Mouse (Mus musculus): ENCODE data around the gene Ncaph.
"Not testable (repeated sequence)": the region's sequence is repeated elsewhere in the genome, so short reads cannot be mapped to it uniquely, and the experiment has no call there.

Gene Ncaph

DNA sequence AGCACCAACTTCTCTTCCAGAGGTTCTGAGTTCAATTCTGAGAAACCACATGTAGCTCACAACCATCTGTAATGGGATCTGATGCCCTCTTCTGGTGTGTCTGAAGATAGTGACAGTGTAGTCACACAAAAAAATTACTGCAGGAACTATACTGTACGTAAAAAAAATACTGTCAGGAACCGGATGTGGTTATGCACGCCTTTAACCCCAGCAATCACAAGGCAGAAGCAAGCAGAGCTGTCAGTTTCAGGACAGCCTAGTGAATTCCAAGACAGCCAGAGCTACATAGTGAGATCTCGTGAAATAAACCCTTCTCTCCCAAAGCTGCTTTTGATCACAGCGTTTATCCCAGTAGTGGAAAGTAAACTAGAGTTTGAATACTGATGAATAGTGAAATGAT is 47.5 kb downstream of the Ncaph start:
- DNase-seq = no peak

DNA sequence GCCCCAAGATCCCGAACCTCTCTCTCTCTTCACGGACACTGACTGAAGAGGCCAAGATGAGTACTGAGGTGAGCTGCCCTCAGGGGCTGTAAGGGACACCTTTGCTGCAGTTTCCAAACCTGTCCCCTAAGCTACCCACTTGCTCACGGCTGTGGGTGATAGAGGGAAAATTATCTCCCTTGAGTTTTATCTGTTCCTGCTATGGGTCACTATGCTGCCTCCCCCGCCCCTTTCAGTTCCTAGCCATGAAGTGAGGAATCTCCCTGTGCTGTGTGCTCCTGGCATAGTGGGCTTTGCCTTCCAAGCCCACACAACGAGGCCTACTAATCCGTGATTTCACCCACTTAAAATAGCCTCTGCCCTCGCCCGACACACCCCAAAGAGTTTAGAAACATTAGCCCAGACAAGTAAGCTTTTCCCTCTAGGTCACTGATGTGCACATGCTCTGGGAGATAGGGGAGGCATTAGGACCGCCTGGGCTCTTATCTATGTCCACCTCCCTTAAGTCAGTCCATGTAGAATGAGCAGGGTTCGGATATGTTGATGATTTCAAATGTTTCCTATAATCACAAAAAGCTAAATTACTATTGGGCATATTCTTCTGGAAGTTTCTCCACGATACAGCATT is 53.0 kb downstream of the Ncaph start:
- no peak for DNase-seq

DNA sequence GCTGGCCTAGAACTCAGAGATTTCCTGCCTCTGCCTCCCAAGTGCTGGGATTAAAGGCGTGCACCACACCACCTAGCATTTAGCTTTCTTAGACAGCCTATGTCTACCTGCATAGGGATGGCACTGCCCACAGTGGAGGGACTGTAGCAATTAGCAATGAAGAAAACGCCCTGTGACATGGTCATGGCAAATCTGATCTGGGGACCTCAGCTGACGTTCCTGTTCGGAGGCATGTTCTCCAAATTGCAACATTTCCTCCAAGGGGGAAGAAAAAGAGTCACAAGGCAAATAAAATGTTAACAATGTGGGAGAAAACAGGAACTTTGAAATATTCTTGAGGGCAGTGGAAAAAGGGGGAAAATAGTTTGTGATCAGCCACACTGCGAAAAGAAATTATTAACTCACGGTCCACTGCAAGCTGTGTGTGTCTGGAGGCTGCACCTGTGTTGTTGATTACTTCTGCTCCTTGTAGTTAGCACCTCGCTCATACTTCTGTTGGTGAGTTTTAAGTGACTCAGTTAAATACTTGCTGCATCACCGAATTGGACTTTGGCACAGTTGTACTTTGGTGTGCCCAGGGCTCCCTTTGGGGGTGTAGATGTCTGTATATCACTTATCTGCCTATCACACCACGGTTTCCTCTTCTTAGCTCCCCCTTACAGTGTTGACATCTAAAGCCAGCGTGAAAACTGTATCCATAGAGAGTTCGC is 53.7 kb downstream of the Ncaph start:
- DNase-seq = no peak

DNA sequence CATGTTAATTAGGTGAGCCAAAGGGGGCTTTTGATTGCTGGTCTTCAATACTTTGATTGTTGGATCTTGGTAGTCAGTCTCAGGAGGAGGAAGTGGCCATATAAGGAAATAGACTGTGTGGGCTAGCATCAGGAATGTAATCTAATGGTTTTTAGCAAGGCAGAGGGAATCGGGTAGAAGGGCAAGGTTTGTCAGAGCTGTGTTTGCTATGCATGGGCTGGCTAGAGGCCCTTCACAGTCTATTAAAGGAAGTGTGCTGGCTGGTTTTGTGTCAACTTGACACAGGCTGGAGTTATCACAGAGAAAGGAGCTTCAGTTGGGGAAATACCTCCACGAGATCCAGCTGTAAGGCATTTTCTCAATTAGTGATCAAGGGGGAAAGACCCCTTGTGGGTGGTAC is 54.7 kb downstream of the Ncaph start:
- not testable (repeated sequence) for DNase-seq

DNA sequence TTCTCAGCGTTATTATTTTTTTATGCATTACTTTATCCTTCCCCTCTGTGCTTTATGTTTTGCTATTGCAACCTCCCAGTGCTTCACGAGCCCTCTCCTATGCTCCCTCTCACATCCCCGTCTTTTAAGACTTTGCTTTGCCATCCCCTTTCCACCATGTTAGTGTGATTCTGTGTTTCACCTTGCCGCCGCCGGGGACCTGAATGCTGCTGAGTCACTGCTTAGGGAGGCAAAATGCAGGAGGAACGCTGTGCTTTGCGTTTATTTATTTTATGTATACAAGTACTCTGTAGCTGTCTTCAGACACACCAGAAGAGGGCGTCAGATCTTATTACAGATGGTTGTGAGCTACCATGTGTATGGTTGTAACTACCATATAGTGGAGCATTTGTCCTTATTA is 56.1 kb downstream of the Ncaph start:
- DNase-seq = no peak

DNA sequence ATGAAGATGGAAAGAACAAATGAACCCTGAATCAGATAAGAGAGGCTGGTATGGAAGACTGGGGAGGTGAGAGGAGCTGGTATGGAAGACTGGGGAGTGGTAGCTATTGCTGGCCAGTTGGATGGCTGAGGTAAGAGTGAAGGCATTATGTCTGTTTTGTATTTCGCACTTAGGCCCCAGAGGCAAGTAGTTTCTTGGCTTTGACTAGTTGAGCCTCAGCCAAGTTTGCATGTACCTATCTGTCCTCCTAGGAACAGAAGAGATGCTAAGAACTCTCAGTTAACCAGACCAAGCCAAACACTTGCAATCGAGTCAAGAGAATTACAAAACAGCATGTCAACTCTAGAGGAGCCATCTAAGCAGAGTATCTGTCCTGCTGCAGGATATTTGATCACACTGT is 59.6 kb downstream of the Ncaph start:
- DNase-seq = no peak

DNA sequence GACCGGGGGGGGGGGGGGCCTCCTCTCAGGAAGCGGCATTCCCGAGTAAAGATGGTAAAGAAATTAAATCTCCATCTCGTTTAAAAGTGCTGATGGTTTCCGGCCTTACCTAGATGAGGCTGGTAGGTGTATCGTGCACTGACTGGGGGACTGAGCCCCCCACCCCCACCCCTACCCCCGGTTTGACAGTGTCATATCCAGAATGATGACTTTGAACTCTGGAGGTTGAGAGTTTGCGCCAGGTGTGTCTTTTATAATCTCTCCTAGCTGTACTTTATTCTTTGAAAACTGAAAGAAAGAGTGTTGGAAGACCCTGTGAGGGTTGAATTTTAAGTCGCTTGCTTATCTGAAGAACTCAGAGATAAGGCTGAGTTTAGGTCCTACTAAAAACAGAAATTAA is 62.9 kb downstream of the Ncaph start:
- DNase-seq = no peak

DNA sequence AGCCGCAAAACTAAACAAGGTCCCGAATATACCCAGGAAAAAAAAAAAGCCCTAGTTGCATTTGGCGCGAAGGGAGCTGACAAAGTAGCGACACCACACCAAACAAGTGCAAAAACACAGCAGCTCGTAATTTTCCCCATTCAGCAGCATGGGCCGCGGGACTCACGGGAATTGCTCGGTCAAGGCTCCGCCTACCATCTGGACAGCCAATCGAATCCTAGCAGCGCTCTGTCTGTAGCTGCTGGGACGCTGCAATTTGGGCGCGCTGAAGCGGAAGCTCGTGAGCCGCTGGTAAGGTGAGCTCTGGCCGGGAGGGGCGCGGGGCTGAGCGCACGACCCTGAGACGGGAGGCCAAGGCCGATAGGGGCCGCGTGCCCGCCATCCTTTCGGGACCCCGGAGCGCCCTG is 63.3 kb downstream of the Ncaph start, which contains the start of gene Blvra:
Blvra (plus strand) TSS at position 231 of the 407 bp plus-strand sequence.
- peak; percentile 85 for DNase-seq

DNA sequence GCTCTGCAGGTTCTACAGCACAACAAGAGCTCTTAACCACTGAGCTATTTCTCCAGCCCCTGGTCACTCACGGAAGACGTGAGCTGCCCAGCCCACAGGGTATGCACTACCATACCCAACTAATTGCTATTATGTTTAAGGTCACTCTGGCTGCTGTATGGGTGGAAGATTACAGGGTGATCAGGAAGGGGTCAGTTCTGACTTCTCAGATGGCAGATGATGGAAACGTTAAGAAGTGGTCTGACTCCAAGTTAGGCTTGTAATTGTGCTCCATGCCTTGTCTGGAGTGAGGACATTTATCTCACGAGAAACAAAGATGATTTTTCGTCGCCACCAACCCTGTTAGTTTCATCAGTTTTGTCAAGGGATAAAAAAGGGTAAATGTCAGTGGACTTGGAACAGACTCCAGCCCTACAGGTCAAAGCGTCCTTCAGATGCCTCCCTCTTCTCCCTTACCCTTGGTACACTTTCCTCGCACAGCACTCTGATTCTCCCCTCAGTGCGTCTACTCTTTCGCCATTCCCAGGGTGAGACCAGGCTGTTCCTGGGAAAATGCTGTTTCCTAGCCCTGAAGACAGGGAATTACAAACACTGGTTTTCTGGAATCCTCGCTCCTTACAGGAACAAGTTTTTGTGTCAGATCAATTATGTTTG is 63.8 kb downstream of the Ncaph start:
- DNase-seq = no peak

DNA sequence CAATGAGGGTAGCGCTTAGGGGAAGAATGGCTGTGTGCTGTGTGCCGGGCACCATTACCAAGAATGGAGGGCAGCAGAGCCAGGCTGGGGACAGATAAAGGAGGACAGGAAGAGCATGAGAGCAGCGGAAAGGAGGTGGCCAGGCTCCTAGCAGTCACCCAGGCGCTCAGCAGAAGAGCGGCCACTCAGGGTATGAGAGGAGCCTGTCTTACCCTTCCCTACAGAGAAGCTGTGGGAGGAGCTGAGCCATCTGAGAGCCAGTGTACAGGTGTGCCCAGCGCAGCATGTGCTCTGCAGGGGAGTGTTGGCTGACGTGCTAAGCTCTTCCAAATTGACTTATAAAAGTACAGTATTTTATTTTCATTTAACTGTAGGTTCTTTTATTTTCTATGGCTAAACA is 64.9 kb downstream of the Ncaph start:
- DNase-seq = no peak

DNA sequence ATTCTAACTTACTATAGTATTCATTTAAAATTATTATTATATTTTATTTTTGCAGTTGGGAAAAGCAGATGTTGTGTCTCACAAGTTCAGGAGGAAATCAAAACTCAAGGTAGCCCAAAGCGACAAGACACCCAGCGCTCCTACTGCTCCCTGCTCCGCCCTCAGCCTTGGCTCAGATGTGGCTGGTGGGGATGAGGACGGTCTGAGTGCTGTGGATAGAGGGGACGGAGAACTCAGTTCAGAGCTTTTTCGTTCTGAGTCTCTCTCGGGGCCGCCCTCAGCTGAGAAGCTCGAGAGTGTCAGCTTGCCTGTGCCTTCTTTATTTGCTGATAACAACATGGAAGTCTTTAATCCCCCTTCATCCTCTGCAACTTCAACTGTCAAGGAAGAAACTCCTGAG is 72.3 kb downstream of the Ncaph start:
- DNase-seq = no peak

Measured in cerebellum, adult 11-12 months (tissue).